Mouse (Mus musculus) kidney, adult 8-10 months (tissue): Measurements from ENCODE around the gene Gm10322.
A peak's percentile ranks its signal among the peaks of the same experiment; 100 is the strongest.

Source experiments
- DNase-seq, 2 experiments: peaks; one replicate each; pipeline ENCODE4 v3.0.0; 2022

Gm10322 gene

DNA sequence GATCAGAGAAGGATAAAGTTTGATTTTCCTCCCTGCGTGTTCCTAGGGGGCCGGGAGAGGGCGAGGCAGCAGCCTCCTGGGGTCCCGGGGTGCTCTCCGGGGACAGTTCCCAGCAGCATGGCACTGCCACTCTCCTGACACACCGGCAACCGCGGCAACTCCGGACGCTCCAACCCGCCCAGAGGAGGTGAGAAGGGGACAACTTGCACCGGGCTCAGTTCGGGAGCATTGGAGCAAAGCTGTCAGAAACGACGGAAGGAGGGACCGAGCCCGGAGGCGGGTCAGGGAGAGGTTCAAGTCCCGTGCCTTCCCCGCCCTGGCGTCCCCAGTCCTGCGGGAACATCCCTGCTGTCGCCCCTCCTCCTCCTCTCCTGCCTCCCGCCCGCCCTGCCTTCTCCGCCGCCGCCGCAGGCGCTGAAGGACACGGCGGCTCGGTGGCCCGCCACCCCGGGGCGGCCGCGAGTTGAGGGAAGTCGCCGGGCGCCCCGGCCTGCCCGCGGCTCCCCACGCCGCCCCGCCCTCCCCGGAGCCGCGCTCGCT is at the start of gene Gm10322:
Gm10322 (plus strand) TSS at position 83 of the 540 bp plus-strand sequence.
- DNase-seq = peak; percentile 66 to 75

GRCm38 (mm10) chr10:59566968-59567367 is 48.9 kb upstream of the Gm10322 start:
- DNase-seq = no peak

DNA sequence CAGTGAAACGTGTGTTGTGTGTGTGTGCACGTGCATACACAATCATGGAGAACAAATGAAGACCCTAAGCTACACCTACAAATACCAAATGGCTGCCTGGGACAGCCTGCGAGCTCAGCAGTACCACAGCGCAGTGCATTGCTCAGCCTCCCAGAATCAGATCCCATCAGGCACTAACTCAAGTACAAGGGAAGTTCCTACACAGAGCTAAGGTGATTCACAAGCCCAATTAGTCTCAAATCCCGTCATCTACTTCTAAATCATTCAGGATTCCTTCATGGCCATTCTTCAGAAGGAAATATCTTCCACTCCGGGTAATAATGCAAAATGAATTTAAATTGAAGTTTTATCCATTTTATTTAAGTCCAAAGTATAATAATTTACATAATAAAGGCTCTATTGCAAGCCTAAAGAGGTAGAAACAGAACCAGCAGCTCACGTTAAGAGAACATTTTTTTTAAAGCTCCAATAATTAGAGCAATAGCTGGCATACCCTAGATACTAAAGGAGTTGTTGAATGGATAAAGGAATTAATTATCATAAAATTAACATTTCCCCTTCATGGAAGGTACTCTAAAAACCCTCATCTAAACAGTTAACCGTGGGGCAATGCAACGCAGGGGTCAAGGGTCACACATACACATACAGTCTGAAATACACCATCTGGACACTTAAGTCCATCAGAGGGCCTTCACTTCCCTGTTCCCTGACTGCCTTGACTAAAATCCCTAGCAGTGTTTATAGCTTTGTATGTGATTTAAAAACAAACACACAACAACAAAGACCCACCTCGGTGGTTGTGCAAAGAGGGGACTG is 47.0 kb upstream of the Gm10322 start:
- DNase-seq = no peak

DNA sequence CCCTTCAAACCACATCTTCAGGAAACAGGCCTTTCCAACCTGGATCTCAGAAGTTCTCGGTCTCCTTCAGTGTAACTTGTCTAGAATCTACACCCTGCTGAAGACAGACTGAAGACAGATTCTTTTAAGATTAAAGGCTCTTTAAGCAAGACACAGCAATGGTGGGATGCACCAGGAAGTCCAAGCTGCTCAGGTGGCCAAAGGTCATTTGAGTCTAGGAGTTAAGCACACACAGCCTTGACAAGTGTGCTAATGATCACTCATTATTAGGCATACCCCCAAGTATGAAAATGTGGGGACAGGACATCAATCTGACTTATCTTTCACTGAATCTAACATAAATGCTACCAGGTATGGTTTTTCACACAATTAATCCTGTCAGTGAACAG is 46.4 kb upstream of the Gm10322 start:
- DNase-seq = no peak

DNA sequence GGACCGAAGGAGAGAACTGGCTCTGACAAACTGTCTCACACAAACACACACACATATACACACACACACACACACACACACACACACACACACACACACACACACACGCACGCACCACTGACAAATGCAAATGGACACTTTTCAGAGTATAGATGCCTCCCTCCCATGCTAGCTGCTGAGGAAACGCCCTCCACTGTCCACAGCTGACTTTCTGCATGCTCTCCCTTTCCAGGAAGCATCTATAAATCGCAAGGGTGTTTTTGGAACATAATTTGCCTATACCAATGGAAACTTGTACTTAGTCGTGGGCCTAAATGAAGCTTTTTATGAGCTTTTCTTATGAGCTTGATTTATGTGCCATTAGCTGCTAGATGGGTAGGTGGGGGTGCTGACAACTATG is 45.5 kb upstream of the Gm10322 start:
- DNase-seq = no peak

GRCm38 (mm10) chr10:59570780-59571179 is 45.1 kb upstream of the Gm10322 start:
- no peak for DNase-seq

GRCm38 (mm10) chr10:59571273-59571672 is 44.6 kb upstream of the Gm10322 start:
- DNase-seq = no peak

GRCm38 (mm10) chr10:59571964-59572363 is 43.9 kb upstream of the Gm10322 start:
- DNase-seq = no peak

DNA sequence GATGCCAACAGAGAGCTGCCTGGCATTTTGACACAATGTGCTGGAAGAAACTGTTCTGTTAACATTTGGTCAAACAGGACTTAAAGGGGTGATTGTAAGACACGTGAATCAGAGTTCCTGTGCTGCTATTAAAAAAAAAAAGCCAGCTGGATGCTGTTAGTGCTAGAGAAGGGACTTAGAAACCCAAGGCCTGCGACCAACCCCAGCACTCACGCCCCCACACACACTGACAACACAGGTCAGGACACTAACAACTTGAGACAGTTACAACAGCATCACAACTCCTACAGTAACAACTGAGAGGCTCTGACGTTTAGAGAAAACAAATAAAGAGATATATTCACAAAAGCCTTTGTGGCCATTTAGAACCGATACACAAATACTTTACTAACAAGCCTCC is 39.6 kb upstream of the Gm10322 start:
- DNase-seq = no peak

- peak; percentile 66 for DNase-seq
Measured at GRCm38 (mm10) chr10:59577871-59578801, 37.7 kb upstream of the Gm10322 start.

DNA sequence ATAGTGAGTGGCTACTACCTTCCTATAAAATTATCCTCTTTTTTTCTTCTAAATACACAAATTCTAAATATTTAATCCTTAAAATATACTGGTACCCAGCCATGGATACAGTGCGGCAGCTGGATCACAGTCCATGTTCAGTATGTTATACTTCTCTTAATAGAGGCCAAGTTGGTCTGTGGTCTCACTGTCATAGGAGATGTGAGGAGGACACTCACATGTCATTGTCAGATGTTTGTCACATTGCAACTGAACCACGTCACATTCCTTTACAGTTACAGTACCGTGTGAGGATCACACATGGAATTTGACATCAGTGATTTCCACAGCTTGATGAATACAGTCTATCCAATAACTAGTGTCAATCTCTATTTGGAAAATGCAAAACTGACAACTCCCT is 36.2 kb upstream of the Gm10322 start:
- no peak for DNase-seq

- no peak for DNase-seq
Measured at GRCm38 (mm10) chr10:59580593-59581149, 35.2 kb upstream of the Gm10322 start.

GRCm38 (mm10) chr10:59581826-59582543 is 33.9 kb upstream of the Gm10322 start:
- no peak for DNase-seq

GRCm38 (mm10) chr10:59585621-59586020 is 30.2 kb upstream of the Gm10322 start:
- no peak for DNase-seq

- no peak for DNase-seq
Measured at GRCm38 (mm10) chr10:59586821-59587220, 29.0 kb upstream of the Gm10322 start.

DNA sequence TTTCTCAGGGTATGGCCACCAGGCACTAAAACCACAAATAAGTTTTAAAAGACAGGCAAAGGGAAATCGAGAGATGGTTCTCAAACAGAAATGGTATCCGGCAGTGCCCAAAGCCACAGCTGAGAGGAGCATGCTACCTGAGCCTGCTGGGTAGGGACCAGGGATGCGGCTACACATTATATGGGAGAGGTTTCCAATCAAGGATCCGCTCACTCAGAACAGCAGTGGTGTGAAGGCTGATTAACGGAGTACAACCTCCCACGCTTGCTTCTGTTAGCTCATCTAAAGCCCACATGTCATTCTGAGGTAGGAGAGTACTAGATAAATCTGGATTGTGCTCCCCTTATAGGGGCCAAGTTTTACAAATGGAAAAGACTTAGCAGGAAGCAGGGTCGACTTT is 27.7 kb upstream of the Gm10322 start:
- no peak for DNase-seq

DNA sequence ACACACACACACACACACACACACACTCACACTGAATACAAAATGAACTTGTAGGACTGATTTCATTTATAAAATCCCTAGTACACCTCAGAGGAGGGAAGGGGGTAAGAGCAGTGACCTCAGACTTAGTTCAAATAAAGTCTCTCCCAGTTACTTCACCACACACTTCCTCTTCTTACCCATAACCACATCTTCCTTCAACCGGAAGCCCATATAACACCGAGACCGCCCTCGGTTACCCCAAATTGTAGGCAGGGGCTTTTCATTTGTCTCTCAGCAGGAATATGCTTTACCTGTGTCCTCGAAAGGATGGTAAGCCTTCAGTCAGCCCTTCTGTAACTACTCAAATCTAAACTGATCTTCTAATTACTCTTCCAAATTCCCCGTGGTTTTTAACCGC is 26.4 kb upstream of the Gm10322 start:
- DNase-seq = no peak

DNA sequence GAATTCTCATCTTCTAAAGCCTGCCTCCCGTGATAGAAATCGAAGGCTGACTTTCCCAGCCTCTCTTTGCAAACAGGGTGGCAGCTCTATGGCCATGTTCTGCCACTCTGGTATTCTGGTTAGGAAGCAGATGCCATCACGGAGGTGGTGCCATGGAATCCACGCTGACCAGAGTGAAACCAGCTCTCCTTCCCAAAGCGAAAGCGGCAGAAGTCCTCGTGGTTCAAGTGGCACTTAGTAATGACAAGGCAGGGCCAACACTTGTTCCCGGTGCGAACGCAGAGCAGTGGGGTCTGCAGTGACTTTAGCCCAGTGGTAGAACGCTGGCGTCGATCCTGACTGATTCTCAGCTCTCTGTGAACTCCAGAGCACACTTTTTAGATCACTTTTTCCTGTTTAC is 26.0 kb upstream of the Gm10322 start:
- DNase-seq = no peak

- no peak for DNase-seq
Measured at GRCm38 (mm10) chr10:59590606-59591005, 25.3 kb upstream of the Gm10322 start.

DNA sequence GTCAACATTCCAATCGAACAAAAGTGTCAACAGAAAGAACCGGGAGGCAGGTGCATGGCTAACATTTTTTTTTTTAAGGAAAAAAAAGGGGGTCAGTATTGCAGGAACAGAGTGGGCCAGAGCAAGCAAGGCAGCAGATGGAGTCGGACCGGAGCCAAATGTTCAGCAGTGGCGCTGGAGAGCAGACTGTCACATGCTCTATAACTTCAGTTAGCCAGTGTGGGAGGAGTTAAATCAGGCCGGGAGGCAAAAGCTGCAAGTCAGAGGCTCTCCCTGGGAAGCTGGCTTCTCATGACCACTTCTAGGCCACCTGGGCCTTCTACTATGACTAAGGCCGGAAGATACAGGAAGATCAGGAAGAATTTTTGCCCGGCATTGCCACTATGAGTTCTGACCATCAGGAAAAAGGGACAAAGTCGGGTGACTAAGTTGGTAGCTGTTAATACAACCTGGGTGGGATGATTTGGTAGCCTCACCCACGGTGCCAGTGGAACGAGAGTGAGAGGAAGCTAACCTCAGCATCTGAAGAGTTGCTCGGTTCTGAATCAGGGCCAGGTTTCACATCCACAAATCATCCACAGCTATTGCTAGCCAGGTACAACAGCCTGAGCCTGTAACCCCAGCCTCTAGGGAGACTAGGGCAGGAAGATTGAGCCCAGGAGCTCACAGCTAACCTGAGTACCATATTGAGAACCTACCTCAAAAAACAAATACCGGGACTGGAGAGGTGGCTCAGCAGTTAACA is 21.9 kb upstream of the Gm10322 start:
- peak; percentile 55 to 60 for DNase-seq

GRCm38 (mm10) chr10:59600516-59600915 is 15.3 kb upstream of the Gm10322 start:
- DNase-seq = no peak

- DNase-seq = no peak
Measured at GRCm38 (mm10) chr10:59602043-59602442, 13.8 kb upstream of the Gm10322 start.
